Mouse (Mus musculus) myocyte (in vitro differentiated cells): ENCODE results near the gene Tbc1d8b.

ENCODE experiments used
- E2F4 ChIP-seq: IDR thresholded peaks from one replicate; pipeline ENCODE4 v1.6.1; 2011; ENCODE audit warnings: mild to moderate bottlenecking, control low read depth, moderate library complexity; ENCODE audit not compliant: insufficient read depth
- MAX ChIP-seq: IDR thresholded peaks from one replicate; pipeline ENCODE4 v1.6.1; 2011; ENCODE audit warnings: low read depth, mild to moderate bottlenecking, control low read depth
- MYOD1 ChIP-seq, 3 experiments: IDR thresholded peaks; one replicate each; pipeline ENCODE4 v1.6.1; 2011; ENCODE audit warnings: control low read depth in 2 of 3, low read depth in 2 of 3, mild to moderate bottlenecking in 2 of 3, moderate library complexity in 1 of 3; ENCODE audit not compliant: insufficient read length in 2 of 3, control insufficient read depth in 1 of 3
- MYOG ChIP-seq, 3 experiments: IDR thresholded peaks; one replicate each; pipeline ENCODE4 v1.6.1; 2011; ENCODE audit warnings: control low read depth in 2 of 3, low read depth in 2 of 3, mild to moderate bottlenecking in 2 of 3; ENCODE audit not compliant: insufficient read length in 2 of 3, control insufficient read depth in 1 of 3, insufficient read depth in 1 of 3
- POLR2A ChIP-seq: IDR thresholded peaks from one replicate; pipeline ENCODE4 v1.6.1; 2011; ENCODE audit warnings: low read depth, mild to moderate bottlenecking, control low read depth, moderate library complexity; ENCODE audit not compliant: insufficient read length
- POLR2AphosphoS2 ChIP-seq: IDR thresholded peaks from one replicate; pipeline ENCODE4 v1.6.1; 2011; ENCODE audit warnings: low read depth, control low read depth; ENCODE audit not compliant: insufficient read length
- REST ChIP-seq: IDR thresholded peaks from one replicate; pipeline ENCODE4 v1.6.1; 2011; ENCODE audit warnings: mild to moderate bottlenecking, control low read depth, moderate library complexity; ENCODE audit not compliant: insufficient read depth, insufficient read length
- SRF ChIP-seq: IDR thresholded peaks from one replicate; pipeline ENCODE4 v1.6.1; 2011; ENCODE audit warnings: low read depth; ENCODE audit not compliant: control insufficient read depth, insufficient read length
- TCF12 ChIP-seq: IDR thresholded peaks from one replicate; pipeline ENCODE4 v1.6.1; 2011; ENCODE audit warnings: mild to moderate bottlenecking, control low read depth; ENCODE audit not compliant: poor library complexity, insufficient read depth, severe bottlenecking
- USF1 ChIP-seq: IDR thresholded peaks from one replicate; pipeline ENCODE4 v1.6.1; 2011; ENCODE audit warnings: low read depth, mild to moderate bottlenecking, control low read depth, moderate library complexity

- TF ChIP-seq POLR2A = no peak
- TF ChIP-seq MAX = no peak
- TF ChIP-seq TCF12 = no peak
- no peak for TF ChIP-seq E2F4
- TF ChIP-seq MYOG (IDR thresholded peaks at IDR 0.05; ENCODE audit: control insufficient read depth in 1 of 3, insufficient read depth in 1 of 3, insufficient read length in 2 of 3, low read depth in 2 of 3) = no peak
- TF ChIP-seq USF1 = no peak
- no peak for TF ChIP-seq MYOD1 (IDR thresholded peaks at IDR 0.05; ENCODE audit: control insufficient read depth in 1 of 3, insufficient read length in 2 of 3, low read depth in 2 of 3)
- TF ChIP-seq SRF = no peak
- TF ChIP-seq POLR2AphosphoS2 = no peak
- no peak for TF ChIP-seq REST
Measured at GRCm38 (mm10) chrX:139799953-139800352, 115.2 kb downstream of the Tbc1d8b start.
